Mouse (Mus musculus) layer of hippocampus, adult 18-20 months (tissue): ENCODE measurements at regions not wholly inside any gene's neighbourhood (a gene's known extent, or its start where the extent isn't known, plus 50 kb on each side); places are given as distances from the start of the nearest gene placed in this dataset.

ENCODE experiments used
- DNase-seq, 2 experiments: peaks; one replicate each; pipeline ENCODE4 v3.0.0; 2022; ENCODE audit warnings: low spot score in 2 of 2

GRCm38 (mm10) chr7:67817556-67817955, 58.0 kb upstream of the Synm start:
- DNase-seq: no peak

- no peak for DNase-seq
Observed at GRCm38 (mm10) chr7:67814861-67815260, 55.3 kb upstream of the Synm start.
